Mouse (Mus musculus) heart, embryonic 12.5 days (tissue): ENCODE measurements around the gene Nop58. TPM values are rescaled to one million over a fixed set of nuclear protein-coding genes. Genes with fewer than 3 reads are reported as not detected.

ENCODE experiments used
- ATAC-seq: fragments of 200-750 bp; cut with Nextera tagmentation; 2 replicates; pipeline ENCODE4 v1.8.0; 2017; ENCODE audit warnings: moderate TSS enrichment, moderate library complexity; ENCODE audit not compliant: insufficient number of reproducible peaks, low FRiP score
- H3K27ac ChIP-seq: fragments of 300-500 bp; sonication (generic); 2 replicates; pipeline ENCODE4 v1.5.1; 2016; ENCODE audit warnings: mild to moderate bottlenecking, moderate library complexity; ENCODE audit not compliant: poor library complexity, severe bottlenecking
- H3K27me3 ChIP-seq: fragments of 300-500 bp; sonication (generic); replicated peaks from 2 replicates; pipeline ENCODE4 v1.6.1; 2016; ENCODE audit warnings: mild to moderate bottlenecking, moderate library complexity
- H3K36me3 ChIP-seq: fragments of 300-500 bp; sonication (generic); 2 replicates; pipeline ENCODE4 v1.6.1; 2016; ENCODE audit warnings: mild to moderate bottlenecking, moderate library complexity
- H3K4me1 ChIP-seq: fragments of 300-500 bp; sonication (generic); replicated peaks from 2 replicates; pipeline ENCODE4 v1.6.1; 2016; ENCODE audit warnings: mild to moderate bottlenecking
- H3K4me2 ChIP-seq: fragments of 300-500 bp; sonication (generic); 2 replicates; pipeline ENCODE4 v1.6.1; 2016; ENCODE audit warnings: mild to moderate bottlenecking, moderate library complexity
- H3K4me3 ChIP-seq: fragments of 300-500 bp; sonication (generic); 2 replicates; pipeline ENCODE4 v1.5.1; 2016; ENCODE audit warnings: mild to moderate bottlenecking
- H3K9ac ChIP-seq: fragments of 300-500 bp; sonication (generic); 2 replicates; pipeline ENCODE4 v1.6.1; 2016; ENCODE audit warnings: mild to moderate bottlenecking, moderate library complexity
- H3K9me3 ChIP-seq: fragments of 300-500 bp; sonication (generic); replicated peaks from 2 replicates; pipeline ENCODE4 v1.6.1; 2016; ENCODE audit warnings: mild to moderate bottlenecking, moderate library complexity
- WGBS: fragments of 180-500 bp; shearing (Covaris S2); methylation state at CpG from one replicate; pipeline ENCODE4 v1.1.7; 2016; 5-methylcytosine and 5-hydroxymethylcytosine counted together
- polyA plus RNA-seq: library from polyadenylated mRNA; unstranded; fragments of >200 nt; fragmentation: Nextera tagmentation; extraction: Ambion mirVana; gene quantifications from 2 replicates; pipeline ENCODE4 v1.2.1, GENCODE M21; 2016

The Nop58 gene
- polyA plus RNA-seq, 1 experiment from 2014 or later: 187 TPM

- peak; percentile 30; the same call in 1 of the 2 replicates for ATAC-seq
- Histone ChIP-seq H3K9ac (peak overlapping the region; percentile 99), H3K4me3 (peak overlapping the region; percentile 97), H3K4me2 (peak overlapping the region; percentile 86), H3K27ac (peak overlapping the region; percentile 92), H3K36me3 (no peaks in the 10 kb centered on the region), H3K4me1 (peaks cover 9% of the 10 kb centered on the region), H3K9me3 (no peaks in the 10 kb centered on the region), H3K27me3 (no peaks in the 10 kb centered on the region)
- WGBS: under 1% methylated on average over 49 of the region's 54 CpGs
Observed at GRCm38 (mm10) chr1:59669962-59670630, 14.7 kb upstream of the Nop58 start.

- peaks cover 9% of the 10 kb centered on the region for H3K4me1 ChIP-seq
- WGBS: 1% methylated on average over 36 of the region's 36 CpGs
- peak; percentile 94 for ATAC-seq
- H3K4me2 ChIP-seq: peak within 1 kb of the TSS; percentile 86
- peak within 1 kb of the TSS; percentile 99 for H3K9ac ChIP-seq
- peak within 1 kb of the TSS; percentile 97 for H3K4me3 ChIP-seq
- peak within 1 kb of the TSS; percentile 92 for H3K27ac ChIP-seq
- H3K27me3 ChIP-seq: no peaks in the 10 kb centered on the region
- H3K36me3 ChIP-seq: no peaks in the 10 kb centered on the region
- no peaks in the 10 kb centered on the region for H3K9me3 ChIP-seq
Observed at GRCm38 (mm10) chr1:59670641-59671168, 14.1 kb upstream of the Nop58 start, which contains the start of gene Sumo1. Gene Sumo1, minus strand, starts transcription at chr1:59670834.

GRCm38 (mm10) chr1:59673661-59674060 lies 11.1 kb upstream of the Nop58 start:
- ATAC-seq: no peak
- Histone ChIP-seq H3K9me3 (no peaks in the 10 kb centered on the region), H3K27ac (no peak overlapping the region), H3K27me3 (no peaks in the 10 kb centered on the region), H3K4me2 (no peak overlapping the region), H3K36me3 (no peaks in the 10 kb centered on the region), H3K4me3 (no peak overlapping the region), H3K9ac (no peak overlapping the region), H3K4me1 (peaks cover 6% of the 10 kb centered on the region)
- 95% methylated on average over 2 of the region's 2 CpGs for WGBS

GRCm38 (mm10) chr1:59683926-59684818 lies 599 bp upstream of the Nop58 start:
- peak; percentile 24; the same call in 1 of the 2 replicates for ATAC-seq
- Histone ChIP-seq H3K4me3 (peak overlapping the region; percentile 44), H3K36me3 (no peaks in the 10 kb centered on the region)

GRCm38 (mm10) chr1:59687493-59687892 lies 2.7 kb downstream of the Nop58 start:
- Histone ChIP-seq H3K4me3 (no peak overlapping the region), H3K27ac (no peak overlapping the region), H3K36me3 (peaks cover 18% of the 10 kb centered on the region), H3K27me3 (no peaks in the 10 kb centered on the region), H3K4me1 (peaks cover 21% of the 10 kb centered on the region), H3K9ac (no peak overlapping the region), H3K4me2 (peak overlapping the region; percentile 43), H3K9me3 (no peaks in the 10 kb centered on the region)
- ATAC-seq: no peak
- WGBS: 36% methylated on average over 1 of the region's 1 CpGs

More at GRCm38 (mm10) chr1:59683926-59684818, 599 bp upstream of the Nop58 start:
- Histone ChIP-seq H3K9ac (peak overlapping the region; percentile 63; the same call in 1 of the 2 replicates), H3K9me3 (no peaks in the 10 kb centered on the region), H3K27ac (peak overlapping the region; percentile 34; the same call in 1 of the 2 replicates), H3K4me2 (peak overlapping the region; percentile 80), H3K4me1 (peaks cover 21% of the 10 kb centered on the region), H3K27me3 (0 out of 2 replicates have a peak, but pooled peaks cover 2% of the 10 kb centered on the region)
- 8% methylated on average over 11 of the region's 11 CpGs for whole genome bisulfite sequencing

- Histone ChIP-seq H3K36me3 (peaks cover 35% of the 10 kb centered on the region), H3K27ac (no peak overlapping the region), H3K4me1 (peaks cover 21% of the 10 kb centered on the region), H3K27me3 (no peaks in the 10 kb centered on the region), H3K9me3 (no peaks in the 10 kb centered on the region), H3K4me2 (no peak overlapping the region), H3K9ac (no peak overlapping the region), H3K4me3 (no peak overlapping the region)
- no peak for ATAC-seq
- 92% methylated on average over 5 of the region's 5 CpGs for WGBS
Observed at GRCm38 (mm10) chr1:59690467-59690866, 5.7 kb downstream of the Nop58 start.

- H3K9me3 ChIP-seq: no peaks in the 10 kb centered on the region
- H3K4me3 ChIP-seq: no peak overlapping the region
- 83% methylated on average over 5 of the region's 5 CpGs for WGBS
- H3K9ac ChIP-seq: no peak overlapping the region
- no peaks in the 10 kb centered on the region for H3K4me1 ChIP-seq
- no peak for ATAC-seq
- no peak overlapping the region for H3K4me2 ChIP-seq
- no peak overlapping the region for H3K27ac ChIP-seq
- peaks cover 66% of the 10 kb centered on the region for H3K36me3 ChIP-seq
- H3K27me3 ChIP-seq: no peaks in the 10 kb centered on the region
Observed at GRCm38 (mm10) chr1:59697751-59698150, 13.0 kb downstream of the Nop58 start.

- Histone ChIP-seq H3K9me3 (no peaks in the 10 kb centered on the region), H3K4me1 (no peaks in the 10 kb centered on the region), H3K4me3 (no peak overlapping the region), H3K36me3 (peaks cover 66% of the 10 kb centered on the region), H3K27me3 (no peaks in the 10 kb centered on the region), H3K9ac (no peak overlapping the region), H3K27ac (no peak overlapping the region), H3K4me2 (no peak overlapping the region)
- 90% methylated on average over 3 of the region's 3 CpGs for WGBS
- no peak for ATAC-seq
Observed at GRCm38 (mm10) chr1:59698207-59698606, 13.4 kb downstream of the Nop58 start.

GRCm38 (mm10) chr1:59701766-59702165 lies 17.0 kb downstream of the Nop58 start:
- H3K4me2 ChIP-seq: no peak overlapping the region
- no peak overlapping the region for H3K4me3 ChIP-seq
- no peaks in the 10 kb centered on the region for H3K9me3 ChIP-seq
- no peaks in the 10 kb centered on the region for H3K4me1 ChIP-seq
- WGBS: 93% methylated on average over 1 of the region's 1 CpGs
- H3K36me3 ChIP-seq: peaks cover 64% of the 10 kb centered on the region
- H3K9ac ChIP-seq: no peak overlapping the region
- no peak overlapping the region for H3K27ac ChIP-seq
- no peak for ATAC-seq
- H3K27me3 ChIP-seq: no peaks in the 10 kb centered on the region

GRCm38 (mm10) chr1:59719900-59720299 lies 35.1 kb downstream of the Nop58 start:
- Histone ChIP-seq H3K4me2 (no peak overlapping the region), H3K27ac (no peak overlapping the region; the same call in 1 of the 2 replicates), H3K27me3 (no peaks in the 10 kb centered on the region), H3K36me3 (peaks cover 52% of the 10 kb centered on the region), H3K9ac (no peak overlapping the region), H3K4me1 (peaks cover 8% of the 10 kb centered on the region; the same call in 1 of the 2 replicates), H3K4me3 (no peak overlapping the region), H3K9me3 (no peaks in the 10 kb centered on the region)
- WGBS: 40% methylated on average over 4 of the region's 4 CpGs
- ATAC-seq: no peak

- WGBS: 23% methylated on average over 4 of the region's 4 CpGs
- H3K27ac ChIP-seq: peak overlapping the region; percentile 5; the same call in 1 of the 2 replicates
- H3K36me3 ChIP-seq: peaks cover 10% of the 10 kb centered on the region
- H3K9me3 ChIP-seq: no peaks in the 10 kb centered on the region
- no peak overlapping the region for H3K9ac ChIP-seq
- peak overlapping the region; percentile 16; the same call in 1 of the 2 replicates for H3K4me2 ChIP-seq
- H3K27me3 ChIP-seq: no peaks in the 10 kb centered on the region
- no peak overlapping the region for H3K4me3 ChIP-seq
- peak; percentile 45; the same call in 1 of the 2 replicates for ATAC-seq
- H3K4me1 ChIP-seq: peaks cover 8% of the 10 kb centered on the region
Observed at GRCm38 (mm10) chr1:59725661-59726060, 40.9 kb downstream of the Nop58 start.
